Comparison of ENCODE assay signal across 8 mouse cellular contexts in genomic region chr6:126848712-126849704, GRCm38 (mm10). TPM values are rescaled to one million over a fixed set of nuclear protein-coding genes. Genes with fewer than 3 reads are reported as not detected.
DNase-seq lines count a peak whose midpoint lies in the region; ATAC-seq and TF ChIP-seq lines count a peak whose summit lies in the region.

Ndufa9 (minus strand) TSS chr6:126849136.

- TF ChIP-seq POLR2A in ES-Bruce4 (IDR thresholded peaks at IDR 0.05; ENCODE audit: insufficient read depth, low read length), result no peak

- ATAC-seq in cerebellum, adult (ENCODE audit: insufficient number of reproducible peaks, low FRiP score, low TSS enrichment), result peak; percentile 75
- peak; percentile 95 for ATAC-seq in forebrain, embryonic 13.5 days
- ATAC-seq in liver, postnatal 0 days, result peak; percentile 94
- peak; percentile 92 for ATAC-seq in neural tube, embryonic 14.5 days (ENCODE audit: low read depth)

- H3K9me3 ChIP-seq in ES-Bruce4 (replicated peaks; ENCODE audit: control insufficient read depth, insufficient read depth, low read length, poor library complexity, severe bottlenecking), result no peaks in the 10 kb centered on the region
- no peaks in the 10 kb centered on the region for H3K9me3 ChIP-seq in forebrain, embryonic 13.5 days (replicated peaks)
- no peaks in the 10 kb centered on the region for H3K9me3 ChIP-seq in liver, postnatal 0 days (ENCODE audit: low read length)
- no peaks in the 10 kb centered on the region for H3K9me3 ChIP-seq in neural tube, embryonic 14.5 days (ENCODE audit: control insufficient read depth, low read length)

- peak; percentile 97 to 98 for DNase-seq in heart, postnatal 10 days
- peak; percentile 70 for DNase-seq in large intestine, adult 2 months (ENCODE audit: low read depth, low spot score)
- peak; percentile 93 for DNase-seq in liver, postnatal 0 days
- peak; percentile 98 for DNase-seq in testis, postnatal 10 days (ENCODE audit: low spot score)

- 5% methylated on average over 46 of the region's 46 CpGs for whole genome bisulfite sequencing in forebrain, embryonic 13.5 days
- WGBS in large intestine, adult 2 months, result 5% methylated on average over 46 of the region's 46 CpGs
- WGBS in liver, postnatal 0 days (ENCODE audit: insufficient replicate concordance), result 6% methylated on average over 46 of the region's 46 CpGs
- 6% methylated on average over 46 of the region's 46 CpGs for WGBS in neural tube, embryonic 14.5 days

- H3K9ac ChIP-seq in ES-Bruce4 (ENCODE audit: low read depth, poor library complexity, severe bottlenecking), result peak within 1 kb of the TSS; percentile 58
- H3K9ac ChIP-seq in forebrain, embryonic 13.5 days, result peak within 1 kb of the TSS; percentile 87
- peak within 1 kb of the TSS; percentile 79 for H3K9ac ChIP-seq in liver, postnatal 0 days (replicated peaks)
- H3K9ac ChIP-seq in neural tube, embryonic 14.5 days (replicated peaks; ENCODE audit: low read depth, low read length), result peak within 1 kb of the TSS; percentile 81

- no peaks in the 10 kb centered on the region for H3K27me3 ChIP-seq in ES-Bruce4 (ENCODE audit: control insufficient read depth, insufficient read depth, low read length, poor library complexity, severe bottlenecking)
- 0 out of 2 replicates have a peak, but pooled peaks cover 8% of the 10 kb centered on the region for H3K27me3 ChIP-seq in forebrain, embryonic 13.5 days
- H3K27me3 ChIP-seq in liver, postnatal 0 days (ENCODE audit: insufficient read depth, low read length), result no peaks in the 10 kb centered on the region
- H3K27me3 ChIP-seq in neural tube, embryonic 14.5 days (ENCODE audit: control insufficient read depth, insufficient read depth, low read length), result no peaks in the 10 kb centered on the region

- H3K36me3 ChIP-seq in ES-Bruce4 (ENCODE audit: control insufficient read depth, insufficient read depth, low read length, poor library complexity, severe bottlenecking), result peaks cover 2% of the 10 kb centered on the region; the same call in 1 of the 2 replicates
- H3K36me3 ChIP-seq in forebrain, embryonic 13.5 days (ENCODE audit: poor library complexity, severe bottlenecking), result peaks cover 6% of the 10 kb centered on the region
- peaks cover 6% of the 10 kb centered on the region; the same call in 1 of the 2 replicates for H3K36me3 ChIP-seq in liver, postnatal 0 days (replicated peaks; ENCODE audit: insufficient read depth, low read length)
- H3K36me3 ChIP-seq in neural tube, embryonic 14.5 days (ENCODE audit: control insufficient read depth, insufficient read depth, low read length), result peaks cover 4% of the 10 kb centered on the region; the same call in 1 of the 2 replicates

- H3K4me3 ChIP-seq in ES-Bruce4 (ENCODE audit: low read depth, low read length), result peak within 1 kb of the TSS; percentile 95
- peak within 1 kb of the TSS; percentile 89 for H3K4me3 ChIP-seq in forebrain, embryonic 13.5 days
- H3K4me3 ChIP-seq in liver, postnatal 0 days (ENCODE audit: low read depth, low read length), result peak within 1 kb of the TSS; percentile 75
- H3K4me3 ChIP-seq in neural tube, embryonic 14.5 days (ENCODE audit: low read depth, low read length), result peak within 1 kb of the TSS; percentile 83

- peak within 1 kb of the TSS; percentile 89 for H3K4me2 ChIP-seq in forebrain, embryonic 13.5 days
- H3K4me2 ChIP-seq in liver, postnatal 0 days (ENCODE audit: low read depth, low read length), result peak within 1 kb of the TSS; percentile 80
- peak within 1 kb of the TSS; percentile 79 for H3K4me2 ChIP-seq in neural tube, embryonic 14.5 days (ENCODE audit: low read depth, low read length)

- no peak within 1 kb of the TSS for H3K27ac ChIP-seq in ES-Bruce4 (ENCODE audit: insufficient read depth, low read length)
- H3K27ac ChIP-seq in forebrain, embryonic 13.5 days, result peak within 1 kb of the TSS; percentile 63
- H3K27ac ChIP-seq in liver, postnatal 0 days (ENCODE audit: low read depth), result peak within 1 kb of the TSS; percentile 46
- H3K27ac ChIP-seq in neural tube, embryonic 14.5 days (ENCODE audit: low read depth, low read length), result peak within 1 kb of the TSS; percentile 60

- TF ChIP-seq EP300 in ES-Bruce4 (IDR thresholded peaks at IDR 0.05; ENCODE audit: insufficient read depth, low read depth, low read length), result no peak
- TF ChIP-seq EP300 in liver, postnatal 0 days (IDR thresholded peaks at IDR 0.05; ENCODE audit: low read depth), result peak; percentile 55

- H3K4me1 ChIP-seq in ES-Bruce4 (ENCODE audit: control insufficient read depth, insufficient read depth, low read length), result peaks cover 1% of the 10 kb centered on the region
- peaks cover 21% of the 10 kb centered on the region for H3K4me1 ChIP-seq in forebrain, embryonic 13.5 days
- peaks cover 16% of the 10 kb centered on the region for H3K4me1 ChIP-seq in liver, postnatal 0 days (ENCODE audit: insufficient read depth)
- H3K4me1 ChIP-seq in neural tube, embryonic 14.5 days (ENCODE audit: control insufficient read depth, insufficient read depth, low read length), result peaks cover 10% of the 10 kb centered on the region

- intact Hi-C loops in heart, postnatal 10 days (cut with DNase I), result loop anchor here (5.0 kb wide), 1 partner anchor 88 kb away; the partner anchor contains the start of genes D6Wsu163e and Rad51ap1

- no peak for TF ChIP-seq CTCF in ES-Bruce4 (IDR thresholded peaks at IDR 0.05; ENCODE audit: low read depth, low read length)
- TF ChIP-seq CTCF in liver, postnatal 0 days (IDR thresholded peaks at IDR 0.05; ENCODE audit: low read depth), result no peak

RNA-seq across cellular contexts. Expression of gene Ndufa9, which starts in this region (rescaled TPM):
- polyA plus RNA-seq in ES-Bruce4 (2011; ENCODE audit: insufficient read depth, insufficient read length, low read depth, missing spikeins), result 60.9 and 65.5 TPM in 2 replicates
- polyA plus RNA-seq in forebrain, embryonic 13.5 days (2015; fragmentation: Nextera tagmentation; extraction: Ambion mirVana), result 193 and 203 TPM in 2 replicates
- 100 to 1,000 TPM; 567 to 590 TPM for total RNA-seq in heart, postnatal 10 days (2021)
- 134 and 145 TPM in 2 replicates for polyA plus RNA-seq in large intestine, adult 2 months (2012; rRNA removed)
- 166 and 175 TPM in 2 replicates for polyA plus RNA-seq in liver, postnatal 0 days (2015; fragmentation: Nextera tagmentation; extraction: Ambion mirVana)
- polyA plus RNA-seq in neural tube, embryonic 14.5 days (2014; fragmentation: Nextera tagmentation; extraction: Ambion mirVana), result 193 and 203 TPM in 2 replicates
